Mouse (Mus musculus) Muller cell, postnatal 12 days (primary cell): Measurements from ENCODE around the gene Astn2.

Experiments used
- DNase-seq: peaks from one replicate; pipeline ENCODE4 v3.0.0-alpha.2; 2015; ENCODE audit errors: inconsistent ontology term

Gene Astn2

GRCm38 (mm10) chr4:65421272-65421671 is 983.1 kb downstream of the Astn2 start:
- no peak for DNase-seq

GRCm38 (mm10) chr4:65420511-65420931 is 983.9 kb downstream of the Astn2 start:
- peak; percentile 94 for DNase-seq

- DNase-seq = no peak
Observed at GRCm38 (mm10) chr4:65415507-65415906, 988.9 kb downstream of the Astn2 start.

- DNase-seq = no peak
Observed at GRCm38 (mm10) chr4:65402836-65403634, 1001.4 kb downstream of the Astn2 start.

GRCm38 (mm10) chr4:65402286-65402685 is 1002.1 kb downstream of the Astn2 start:
- no peak for DNase-seq

- no peak for DNase-seq
Observed at GRCm38 (mm10) chr4:65399457-65399856, 1005.0 kb downstream of the Astn2 start.

- DNase-seq = no peak
Observed at GRCm38 (mm10) chr4:65396806-65397205, 1007.6 kb downstream of the Astn2 start.

GRCm38 (mm10) chr4:65391001-65391400 is 1013.4 kb downstream of the Astn2 start:
- no peak for DNase-seq

- DNase-seq = no peak
Observed at GRCm38 (mm10) chr4:65383070-65383469, 1021.3 kb downstream of the Astn2 start.

GRCm38 (mm10) chr4:65379461-65379860 is 1025.0 kb downstream of the Astn2 start:
- no peak for DNase-seq

- DNase-seq = no peak
Observed at GRCm38 (mm10) chr4:65376571-65376970, 1027.8 kb downstream of the Astn2 start.

- no peak for DNase-seq
Observed at GRCm38 (mm10) chr4:65373841-65374240, 1030.6 kb downstream of the Astn2 start.

GRCm38 (mm10) chr4:65372731-65373130 is 1031.7 kb downstream of the Astn2 start:
- DNase-seq = no peak

- DNase-seq = peak; percentile 75
Observed at GRCm38 (mm10) chr4:65367135-65367534, 1037.3 kb downstream of the Astn2 start.

GRCm38 (mm10) chr4:65354580-65354979 is 1049.8 kb downstream of the Astn2 start:
- peak; percentile 47 for DNase-seq

GRCm38 (mm10) chr4:65350521-65350920 is 1053.9 kb downstream of the Astn2 start:
- DNase-seq = no peak

GRCm38 (mm10) chr4:65341766-65342165 is 1062.6 kb downstream of the Astn2 start:
- DNase-seq = peak; percentile 80

GRCm38 (mm10) chr4:65333718-65334117 is 1070.7 kb downstream of the Astn2 start:
- DNase-seq = no peak
